Mouse (Mus musculus): ENCODE measurements around the gene Dpp7. TPM values are rescaled to one million over a fixed set of nuclear protein-coding genes. Genes with fewer than 3 reads are reported as not detected.

Dpp7 gene
- 24.2 and 27.3 TPM in 2 replicates for polyA plus RNA-seq (2015; fragmentation: Nextera tagmentation; extraction: Ambion mirVana)

DNA sequence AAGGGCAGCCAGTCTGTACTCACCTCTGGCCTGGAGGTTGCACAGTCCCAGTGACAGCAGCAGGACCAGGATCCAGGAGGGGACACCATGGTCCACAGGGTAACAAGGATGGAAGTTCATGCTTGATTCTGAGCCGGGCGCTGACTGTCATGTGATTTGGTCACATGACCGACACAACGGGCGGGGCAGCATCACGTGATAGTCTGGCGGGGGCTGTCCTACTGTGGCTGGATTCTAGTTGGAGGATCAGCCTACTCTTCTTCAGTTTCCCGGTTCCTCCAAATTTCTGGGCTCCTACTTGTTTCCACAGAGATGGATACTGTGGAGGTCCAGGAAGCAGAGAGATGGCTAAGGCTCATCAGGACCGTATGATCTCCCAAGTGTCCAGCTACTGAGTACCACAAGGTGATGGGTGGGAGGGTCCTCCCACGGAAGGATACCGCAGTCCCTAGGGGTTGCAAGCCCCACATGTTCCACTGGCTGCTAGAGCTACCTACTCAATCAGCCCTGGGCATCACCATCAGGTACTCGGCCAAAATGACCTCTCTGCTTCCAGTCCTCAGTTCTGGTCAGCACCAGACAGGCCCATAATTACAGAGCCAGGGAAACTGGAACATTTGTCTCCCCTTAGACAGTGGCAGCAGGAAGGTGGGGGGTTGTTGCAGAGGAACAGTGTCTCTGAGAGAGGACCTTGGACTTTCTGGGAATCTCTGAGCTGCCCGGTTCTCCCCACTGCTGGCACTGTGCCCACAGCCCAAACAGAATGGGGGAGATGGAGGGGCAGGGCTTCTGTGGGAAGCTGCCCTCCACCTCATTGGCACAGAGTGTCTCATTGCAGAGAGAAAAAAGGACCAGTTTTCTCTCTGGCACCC, at the start of gene Dpp7:
Gene Dpp7 (minus strand): TSS at position 152 of the 872 bp plus-strand sequence.
- H3K4me3 ChIP-seq (replicated peaks), result peak within 1 kb of the TSS; percentile 57
- H3K4me2 ChIP-seq, result peak within 1 kb of the TSS; percentile 94
- peak; percentile 88 for ATAC-seq (ENCODE audit: low FRiP score)
- H3K27me3 ChIP-seq (replicated peaks), result no peaks in the 10 kb centered on the region
- WGBS, result 5% methylated on average over 13 of the region's 13 CpGs
- peak within 1 kb of the TSS; percentile 59 for H3K9ac ChIP-seq (replicated peaks)
- H3K4me1 ChIP-seq, result peaks cover 29% of the 10 kb centered on the region
- peaks cover 23% of the 10 kb centered on the region for H3K36me3 ChIP-seq
- H3K27ac ChIP-seq (replicated peaks), result peak within 1 kb of the TSS; percentile 45; the same call in 1 of the 2 replicates
- H3K9me3 ChIP-seq (replicated peaks), result no peaks in the 10 kb centered on the region

DNA sequence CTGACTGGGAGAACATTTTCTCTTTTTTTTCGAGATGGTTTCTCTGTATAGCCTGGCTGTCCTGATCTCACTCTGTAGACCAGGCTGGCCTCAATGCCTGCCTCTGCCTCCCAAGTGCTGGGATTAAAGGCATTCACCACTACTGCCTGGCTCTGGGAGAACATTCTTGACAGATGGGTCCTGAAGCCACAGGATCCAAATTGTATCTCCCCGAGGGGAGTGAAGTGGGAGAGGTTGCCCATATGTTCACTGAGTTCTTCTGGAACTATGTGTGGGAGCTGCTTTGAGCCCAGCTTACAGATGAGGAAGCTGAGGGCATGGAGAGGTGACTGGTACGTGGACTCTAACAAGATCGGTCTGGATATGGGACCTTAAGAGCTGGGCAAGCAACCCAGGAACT, 47.8 kb upstream of the Dpp7 start:
- Histone ChIP-seq H3K36me3 (peaks cover 16% of the 10 kb centered on the region), H3K9ac (replicated peaks) (peak overlapping the region; percentile 99), H3K4me1 (peaks cover 42% of the 10 kb centered on the region), H3K27ac (replicated peaks) (0 out of 2 replicates have a peak overlapping the region, but pooled peaks have one; percentile 87), H3K27me3 (replicated peaks) (peaks cover 11% of the 10 kb centered on the region), H3K9me3 (replicated peaks) (no peaks in the 10 kb centered on the region), H3K4me3 (replicated peaks) (peak overlapping the region; percentile 74), H3K4me2 (peak overlapping the region; percentile 74)
- WGBS, result 84% methylated on average over 4 of the region's 4 CpGs
- ATAC-seq (ENCODE audit: low FRiP score), result no peak

DNA sequence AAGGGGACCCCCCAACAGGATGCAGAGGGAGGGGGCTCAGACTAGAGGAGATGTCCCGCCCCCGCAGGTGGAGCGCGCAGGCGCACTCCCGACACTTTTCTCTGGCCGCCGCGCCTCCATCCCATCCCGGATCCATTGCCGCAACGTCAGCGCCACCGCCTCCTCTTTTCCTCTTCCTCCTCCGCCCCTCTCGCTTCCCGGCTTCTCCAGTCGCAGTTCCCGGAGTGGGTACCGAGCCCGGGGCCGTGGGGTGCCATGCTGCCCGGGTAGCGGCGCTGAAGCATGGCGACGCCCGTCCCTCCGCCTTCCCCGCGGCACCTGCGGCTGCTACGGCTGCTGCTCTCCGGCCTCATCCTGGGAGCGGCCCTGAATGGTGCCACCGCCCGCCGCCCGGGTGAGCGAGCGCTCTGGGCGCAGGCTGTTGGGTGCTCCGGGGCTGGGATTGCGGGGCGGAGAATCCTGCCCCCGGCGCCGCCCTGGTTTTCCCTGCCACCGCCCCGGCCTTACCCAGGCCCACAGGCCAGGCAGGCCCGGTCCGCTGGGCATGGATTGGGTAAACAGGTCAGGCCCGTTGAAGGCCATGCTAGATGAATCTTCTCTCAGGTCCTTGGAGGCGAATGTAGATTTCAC, 46.9 kb upstream of the Dpp7 start:
- H3K27ac ChIP-seq (replicated peaks), result peak overlapping the region; percentile 87
- peaks cover 8% of the 10 kb centered on the region for H3K36me3 ChIP-seq
- H3K27me3 ChIP-seq (replicated peaks), result peaks cover 20% of the 10 kb centered on the region
- peak overlapping the region; percentile 74 for H3K4me2 ChIP-seq
- peak overlapping the region; percentile 99 for H3K9ac ChIP-seq (replicated peaks)
- peaks cover 42% of the 10 kb centered on the region for H3K4me1 ChIP-seq
- ATAC-seq (ENCODE audit: low FRiP score), result peak; percentile 89
- WGBS, result under 1% methylated on average over 52 of the region's 54 CpGs
- H3K9me3 ChIP-seq (replicated peaks), result no peaks in the 10 kb centered on the region
- peak overlapping the region; percentile 74 for H3K4me3 ChIP-seq (replicated peaks)

DNA sequence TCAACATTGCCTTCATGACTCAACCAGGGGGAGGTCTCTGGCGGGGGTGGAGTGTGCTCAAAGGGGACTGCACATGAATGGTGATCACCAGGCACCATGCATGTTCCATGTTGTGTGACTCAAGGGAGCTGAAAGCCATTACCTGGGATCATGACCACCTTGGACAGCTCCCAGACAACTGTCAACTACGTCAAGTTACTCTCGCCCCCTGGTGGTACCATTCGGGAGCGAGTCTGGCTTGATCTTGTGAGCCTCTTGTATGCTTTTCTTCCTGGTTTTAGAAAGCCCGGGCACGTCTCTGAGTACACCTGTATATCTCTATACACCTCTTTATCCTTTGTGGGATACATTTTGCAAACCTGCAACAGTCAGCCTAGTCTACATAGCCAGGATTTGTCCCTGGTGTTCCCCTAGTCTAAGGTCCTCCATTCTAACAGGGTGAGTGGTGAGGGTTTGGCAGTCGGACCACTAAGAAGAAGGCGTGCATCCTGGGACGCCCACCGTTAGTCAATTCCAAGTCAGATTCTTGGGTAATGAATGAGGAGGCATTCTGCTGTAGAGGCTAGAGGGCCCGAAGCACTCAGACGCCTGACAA, 46.3 kb upstream of the Dpp7 start:
- Histone ChIP-seq H3K9ac (replicated peaks) (peak overlapping the region; percentile 99), H3K36me3 (peaks cover 2% of the 10 kb centered on the region), H3K4me2 (peak overlapping the region; percentile 74), H3K9me3 (replicated peaks) (no peaks in the 10 kb centered on the region), H3K4me3 (replicated peaks) (peak overlapping the region; percentile 74), H3K4me1 (peaks cover 42% of the 10 kb centered on the region), H3K27ac (replicated peaks) (peak overlapping the region; percentile 87), H3K27me3 (replicated peaks) (peaks cover 27% of the 10 kb centered on the region)
- under 1% methylated on average over 13 of the region's 13 CpGs for WGBS
- ATAC-seq (ENCODE audit: low FRiP score), result peak; percentile 62

DNA sequence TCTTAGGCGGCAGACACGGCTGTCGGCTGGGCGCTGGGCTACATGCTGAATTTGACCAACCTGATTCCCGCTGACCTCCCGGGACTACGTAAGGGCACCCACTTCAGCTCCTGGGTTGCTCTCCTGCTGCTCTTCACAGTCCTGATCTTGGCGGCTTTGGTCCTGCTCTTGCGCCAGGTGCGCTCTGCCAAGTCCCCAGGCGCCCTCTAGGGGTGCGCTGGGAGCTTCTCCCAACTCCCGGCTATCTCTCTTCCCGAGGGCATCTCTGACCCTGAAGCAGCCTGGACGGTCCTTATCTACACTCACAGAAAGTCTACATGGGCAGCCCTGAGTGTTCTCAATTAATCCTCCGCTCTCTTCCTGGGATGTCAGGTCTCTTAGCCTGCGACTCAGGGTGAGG, 44.6 kb upstream of the Dpp7 start:
- no peak for ATAC-seq (ENCODE audit: low FRiP score)
- peak overlapping the region; percentile 30 for H3K4me3 ChIP-seq (replicated peaks)
- peaks cover 45% of the 10 kb centered on the region for H3K4me1 ChIP-seq
- WGBS, result 4% methylated on average over 17 of the region's 17 CpGs
- no peak overlapping the region for H3K27ac ChIP-seq (replicated peaks)
- peak overlapping the region; percentile 63 for H3K4me2 ChIP-seq
- H3K27me3 ChIP-seq (replicated peaks), result peaks cover 44% of the 10 kb centered on the region
- H3K36me3 ChIP-seq, result no peaks in the 10 kb centered on the region; the same call in 1 of the 2 replicates
- no peaks in the 10 kb centered on the region for H3K9me3 ChIP-seq (replicated peaks)
- H3K9ac ChIP-seq (replicated peaks), result no peak overlapping the region

DNA sequence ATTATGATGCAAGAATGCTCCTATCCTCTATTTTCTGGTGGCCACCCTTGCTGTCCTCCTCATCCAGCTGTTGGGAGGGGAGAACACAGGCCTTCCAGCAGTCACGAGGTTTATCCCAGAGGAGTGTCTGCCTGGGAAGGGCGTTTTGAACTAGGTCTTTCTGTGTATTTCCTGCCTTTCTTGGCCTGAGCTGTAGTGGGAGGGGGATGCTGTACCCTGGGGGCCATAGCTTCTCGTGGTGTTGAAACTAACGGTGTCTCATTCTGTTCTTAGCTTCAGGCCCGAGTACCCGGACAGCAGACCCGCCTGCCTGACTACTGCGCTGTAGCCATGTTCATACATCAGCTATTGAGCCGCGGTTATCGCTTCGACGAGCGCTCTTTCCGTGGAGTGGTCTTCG, 44.1 kb upstream of the Dpp7 start:
- Histone ChIP-seq H3K4me3 (replicated peaks) (peak overlapping the region; percentile 30), H3K4me1 (peaks cover 43% of the 10 kb centered on the region), H3K27me3 (replicated peaks) (peaks cover 48% of the 10 kb centered on the region), H3K9me3 (replicated peaks) (no peaks in the 10 kb centered on the region), H3K36me3 (no peaks in the 10 kb centered on the region; the same call in 1 of the 2 replicates), H3K4me2 (peak overlapping the region; percentile 63), H3K27ac (replicated peaks) (no peak overlapping the region), H3K9ac (replicated peaks) (no peak overlapping the region)
- no peak for ATAC-seq (ENCODE audit: low FRiP score)
- WGBS, result 22% methylated on average over 16 of the region's 16 CpGs

DNA sequence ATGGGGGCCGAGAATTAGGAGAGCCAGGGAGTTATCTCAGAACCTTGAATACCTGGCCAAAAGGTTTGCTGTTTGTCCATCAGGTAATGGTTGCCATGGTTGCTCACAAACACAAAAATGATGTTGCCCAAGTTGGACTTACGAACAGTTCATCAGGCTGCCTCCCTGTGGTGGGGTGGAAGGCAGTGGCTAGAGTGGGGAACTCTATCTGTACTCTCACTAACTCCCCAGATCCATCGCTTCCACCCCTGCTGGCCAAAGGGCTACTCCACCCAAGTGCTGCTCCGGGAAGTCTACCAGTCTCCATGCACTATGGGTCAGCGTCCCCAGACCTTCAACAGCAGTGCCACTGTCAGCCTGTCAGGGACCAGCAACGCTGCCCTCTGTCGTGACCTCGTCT, 42.9 kb upstream of the Dpp7 start, which contains the start of gene Npdc1:
Gene Npdc1 (plus strand): TSS at position 301 of the 400 bp plus-strand sequence.
- Histone ChIP-seq H3K9me3 (replicated peaks) (no peaks in the 10 kb centered on the region), H3K36me3 (no peaks in the 10 kb centered on the region), H3K4me3 (replicated peaks) (no peak within 1 kb of the TSS), H3K4me2 (no peak within 1 kb of the TSS), H3K27ac (replicated peaks) (no peak within 1 kb of the TSS), H3K27me3 (replicated peaks) (peaks cover 61% of the 10 kb centered on the region), H3K9ac (replicated peaks) (no peak within 1 kb of the TSS), H3K4me1 (peaks cover 37% of the 10 kb centered on the region)
- WGBS, result 66% methylated on average over 8 of the region's 8 CpGs
- no peak for ATAC-seq (ENCODE audit: low FRiP score)

DNA sequence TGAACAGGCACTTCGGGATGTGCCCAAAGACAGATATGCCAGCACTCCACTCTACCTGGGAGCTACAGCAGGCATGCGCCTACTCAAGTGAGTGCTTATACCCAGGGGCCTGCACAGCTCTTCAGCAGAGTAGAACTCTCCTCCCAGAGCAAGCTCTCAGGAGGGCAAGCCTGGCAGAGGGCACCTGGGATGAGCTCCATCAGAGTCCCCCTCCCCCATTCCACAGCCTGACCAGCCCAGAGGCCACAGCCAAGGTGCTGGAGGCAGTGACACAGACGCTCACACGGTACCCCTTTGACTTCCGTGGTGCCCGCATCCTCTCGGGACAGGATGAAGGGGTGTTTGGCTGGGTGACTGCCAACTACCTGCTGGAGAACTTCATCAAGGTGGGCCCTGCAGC, 41.9 kb upstream of the Dpp7 start:
- H3K36me3 ChIP-seq, result no peaks in the 10 kb centered on the region
- 92% methylated on average over 7 of the region's 7 CpGs for WGBS
- no peak overlapping the region for H3K4me2 ChIP-seq
- H3K9ac ChIP-seq (replicated peaks), result no peak overlapping the region
- H3K4me1 ChIP-seq, result peaks cover 33% of the 10 kb centered on the region
- no peaks in the 10 kb centered on the region for H3K9me3 ChIP-seq (replicated peaks)
- no peak overlapping the region for H3K4me3 ChIP-seq (replicated peaks)
- H3K27ac ChIP-seq (replicated peaks), result no peak overlapping the region
- H3K27me3 ChIP-seq (replicated peaks), result peaks cover 69% of the 10 kb centered on the region
- ATAC-seq (ENCODE audit: low FRiP score), result no peak

DNA sequence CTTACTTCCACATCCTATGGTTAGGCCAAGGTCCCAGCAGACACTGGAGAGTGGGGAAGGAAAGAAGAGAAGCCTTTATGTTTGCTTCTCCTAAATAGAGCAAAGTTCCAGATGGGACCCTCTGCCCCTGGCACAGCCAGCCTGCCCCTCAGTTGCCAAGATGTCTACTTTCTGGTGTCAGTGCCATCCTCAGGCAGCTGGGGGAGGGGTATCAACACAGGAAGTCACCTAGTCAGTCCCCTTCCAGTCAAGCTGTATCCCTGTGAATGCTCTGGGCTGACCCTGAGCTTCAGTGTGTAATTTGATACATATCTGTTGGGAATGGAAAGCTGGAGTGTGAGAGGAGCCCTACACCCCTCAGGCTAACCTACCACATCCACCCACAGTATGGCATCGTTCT, 40.9 kb upstream of the Dpp7 start:
- Histone ChIP-seq H3K9ac (replicated peaks) (no peak overlapping the region), H3K27ac (replicated peaks) (no peak overlapping the region), H3K27me3 (replicated peaks) (peaks cover 69% of the 10 kb centered on the region), H3K4me1 (peaks cover 25% of the 10 kb centered on the region), H3K4me2 (peak overlapping the region; percentile 67; the same call in 1 of the 2 replicates), H3K9me3 (replicated peaks) (no peaks in the 10 kb centered on the region), H3K36me3 (no peaks in the 10 kb centered on the region), H3K4me3 (replicated peaks) (no peak overlapping the region)
- no peak for ATAC-seq (ENCODE audit: low FRiP score)
- WGBS, result 82% methylated on average over 1 of the region's 1 CpGs

DNA sequence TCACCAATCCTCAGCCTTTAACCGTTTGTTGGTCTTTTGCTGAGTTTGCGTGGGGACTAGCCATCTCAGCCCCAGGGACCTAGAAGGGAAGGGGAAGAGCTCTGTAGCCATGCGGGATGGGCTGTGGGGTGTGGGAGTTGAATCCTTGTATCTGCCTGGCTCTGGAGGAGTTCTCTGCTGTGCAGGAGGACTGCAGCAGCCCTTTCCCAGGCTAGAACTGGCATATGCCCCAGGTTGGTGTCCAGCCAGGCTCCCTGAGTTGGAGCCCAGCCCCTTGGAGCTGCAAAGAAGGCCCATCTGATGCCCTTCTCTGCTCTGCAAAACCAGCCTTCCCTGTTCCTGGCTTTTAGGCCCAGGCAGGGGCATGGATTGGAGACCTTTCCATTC, 40.4 kb upstream of the Dpp7 start:
- Histone ChIP-seq H3K4me3 (replicated peaks) (peak overlapping the region; percentile 38), H3K9ac (replicated peaks) (no peak overlapping the region), H3K4me1 (peaks cover 24% of the 10 kb centered on the region), H3K36me3 (no peaks in the 10 kb centered on the region), H3K27me3 (replicated peaks) (peaks cover 69% of the 10 kb centered on the region), H3K27ac (replicated peaks) (no peak overlapping the region), H3K9me3 (replicated peaks) (no peaks in the 10 kb centered on the region), H3K4me2 (peak overlapping the region; percentile 67)
- ATAC-seq (ENCODE audit: low FRiP score), result no peak
- 31% methylated on average over 3 of the region's 3 CpGs for WGBS

DNA sequence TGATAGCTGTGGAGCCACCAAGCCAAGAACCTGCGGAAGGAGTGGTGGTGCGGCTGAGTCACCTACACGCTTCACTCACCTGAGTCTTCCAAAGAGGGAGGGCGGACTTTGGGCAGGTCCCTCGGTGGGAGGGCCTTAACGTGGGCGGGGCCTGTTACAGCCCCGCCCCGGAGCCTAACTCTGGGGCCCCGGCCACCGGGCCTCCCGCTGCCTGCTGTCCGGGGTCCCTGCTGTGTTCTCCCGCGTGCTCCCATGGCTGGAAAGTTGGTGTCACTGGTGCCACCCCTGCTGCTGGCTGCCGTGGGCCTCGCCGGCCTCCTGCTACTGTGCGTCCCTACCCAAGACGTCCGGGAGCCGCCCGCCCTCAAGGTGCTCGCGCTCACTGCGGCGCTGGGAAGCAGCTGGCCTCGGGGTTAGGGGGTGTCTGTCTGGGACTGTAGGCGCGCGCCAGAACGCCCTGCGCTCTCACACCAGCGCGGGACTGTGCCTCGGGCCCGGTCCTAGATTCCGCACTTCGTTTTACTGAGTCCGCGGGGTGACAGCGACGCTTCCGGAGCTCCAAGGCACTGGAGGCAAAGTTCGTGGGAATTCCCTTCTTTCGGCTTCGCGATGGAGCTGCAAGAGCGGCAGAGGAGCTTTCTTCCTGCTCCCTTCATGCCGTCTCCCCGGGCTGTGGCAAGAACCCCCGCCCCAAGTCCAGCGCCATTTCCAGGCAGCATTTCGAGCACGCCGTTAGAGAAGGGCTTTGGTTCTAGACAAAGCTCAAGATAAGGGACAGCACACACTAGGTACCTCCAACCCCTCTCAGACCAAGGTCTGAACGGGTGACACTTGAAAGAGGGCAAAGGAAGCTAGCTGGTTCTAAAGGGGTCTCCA, 39.8 kb upstream of the Dpp7 start, which contains the start of gene Entpd2:
Gene Entpd2 (plus strand): TSS at position 154 of the 876 bp plus-strand sequence.
- Histone ChIP-seq H3K36me3 (no peaks in the 10 kb centered on the region), H3K27me3 (replicated peaks) (peaks cover 69% of the 10 kb centered on the region), H3K4me1 (peaks cover 24% of the 10 kb centered on the region), H3K4me3 (replicated peaks) (peak within 1 kb of the TSS; percentile 38), H3K4me2 (peak within 1 kb of the TSS; percentile 67), H3K27ac (replicated peaks) (no peak within 1 kb of the TSS), H3K9me3 (replicated peaks) (no peaks in the 10 kb centered on the region), H3K9ac (replicated peaks) (peak within 1 kb of the TSS; percentile 21; the same call in 1 of the 2 replicates)
- no peak for ATAC-seq (ENCODE audit: low FRiP score)
- 1% methylated on average over 57 of the region's 57 CpGs for whole genome bisulfite sequencing
